Mouse (Mus musculus): ENCODE results near the gene Amotl2. TPM values are rescaled to one million over a fixed set of nuclear protein-coding genes. Genes with fewer than 3 reads are reported as not detected.

Amotl2 gene
- total RNA-seq, 2 experiments from 2014 or later, result 61.6 to 64.6 TPM

DNA sequence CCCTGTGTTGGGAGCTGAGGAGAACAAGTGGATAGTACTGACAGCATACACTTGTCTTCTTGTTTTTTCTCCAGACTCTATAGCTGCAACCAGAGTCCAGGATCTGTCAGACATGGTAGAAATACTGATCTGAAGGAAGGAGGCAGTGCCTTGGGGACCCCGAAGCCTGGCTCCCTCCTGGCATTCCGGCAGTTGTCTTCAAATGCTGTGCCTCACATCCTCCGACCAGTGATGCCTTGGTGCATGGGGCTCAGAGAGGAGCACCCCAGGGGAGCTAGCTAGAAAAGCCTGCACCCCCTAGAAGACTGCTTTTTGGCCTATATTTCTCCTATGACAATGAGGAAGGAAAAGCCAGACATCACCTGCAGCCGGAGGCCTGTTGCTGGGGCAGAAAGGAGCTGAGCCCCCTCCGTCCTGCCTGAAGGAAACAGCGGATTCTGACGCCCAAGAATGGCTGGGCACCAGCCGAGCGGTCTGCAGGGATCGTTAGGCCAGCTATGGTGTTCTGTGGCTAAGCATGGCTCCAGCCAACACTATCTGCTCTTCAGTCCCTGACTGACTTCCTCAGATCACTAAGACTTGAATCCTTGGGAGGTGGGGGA lies 15.2 kb downstream of the Amotl2 start:
- DNase-seq, result no peak
- intact Hi-C loops (cut with DNase I), result no loop called here

DNA sequence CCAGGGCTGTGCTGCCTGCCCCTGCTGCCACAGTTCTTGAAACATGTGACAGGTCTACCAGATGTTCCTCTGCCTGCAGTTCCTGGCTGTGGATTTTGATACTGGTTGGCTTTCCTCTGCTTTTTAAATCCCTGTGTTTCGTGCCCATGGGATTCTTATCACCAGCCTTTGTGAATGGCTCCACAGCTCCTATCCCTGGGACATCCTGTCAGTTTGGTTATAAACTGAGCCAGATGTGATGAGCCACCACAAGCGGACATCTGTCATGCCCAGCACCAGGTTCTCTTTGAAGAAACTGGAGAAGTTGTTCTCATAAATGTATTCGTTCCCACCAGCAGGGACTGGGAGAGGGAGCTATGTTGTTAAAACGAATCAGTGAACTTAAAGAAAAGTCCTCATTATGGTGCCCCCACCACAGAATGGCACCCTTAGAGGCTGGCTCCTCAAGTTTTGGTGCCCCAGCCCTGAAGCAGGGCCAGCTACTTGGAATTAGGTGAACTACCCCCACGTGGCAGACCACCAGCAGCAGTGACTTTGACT lies 15.9 kb downstream of the Amotl2 start:
- DNase-seq, result no peak
- intact Hi-C loops (cut with DNase I), result no loop called here

DNA sequence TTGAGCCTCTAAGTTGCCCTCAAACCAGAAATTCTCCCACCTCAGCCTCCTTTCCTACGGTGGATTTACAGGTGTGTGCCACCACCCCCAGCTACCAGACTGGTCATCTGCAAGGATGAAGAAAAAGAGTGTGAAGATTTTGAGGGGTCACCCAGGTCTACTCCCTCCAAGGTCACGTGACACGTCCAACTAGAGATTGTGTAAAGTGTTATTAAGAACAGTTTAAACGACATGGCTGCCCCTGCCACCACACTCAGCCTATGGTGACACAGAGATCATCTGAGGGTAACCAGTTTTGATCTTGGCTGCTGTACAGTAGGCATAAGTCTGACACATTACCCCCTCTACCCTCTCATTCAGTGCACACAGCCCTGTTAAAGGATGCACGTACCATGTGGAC lies 17.0 kb downstream of the Amotl2 start:
- no peak for DNase-seq
- intact Hi-C loops (cut with DNase I), result no loop called here

DNA sequence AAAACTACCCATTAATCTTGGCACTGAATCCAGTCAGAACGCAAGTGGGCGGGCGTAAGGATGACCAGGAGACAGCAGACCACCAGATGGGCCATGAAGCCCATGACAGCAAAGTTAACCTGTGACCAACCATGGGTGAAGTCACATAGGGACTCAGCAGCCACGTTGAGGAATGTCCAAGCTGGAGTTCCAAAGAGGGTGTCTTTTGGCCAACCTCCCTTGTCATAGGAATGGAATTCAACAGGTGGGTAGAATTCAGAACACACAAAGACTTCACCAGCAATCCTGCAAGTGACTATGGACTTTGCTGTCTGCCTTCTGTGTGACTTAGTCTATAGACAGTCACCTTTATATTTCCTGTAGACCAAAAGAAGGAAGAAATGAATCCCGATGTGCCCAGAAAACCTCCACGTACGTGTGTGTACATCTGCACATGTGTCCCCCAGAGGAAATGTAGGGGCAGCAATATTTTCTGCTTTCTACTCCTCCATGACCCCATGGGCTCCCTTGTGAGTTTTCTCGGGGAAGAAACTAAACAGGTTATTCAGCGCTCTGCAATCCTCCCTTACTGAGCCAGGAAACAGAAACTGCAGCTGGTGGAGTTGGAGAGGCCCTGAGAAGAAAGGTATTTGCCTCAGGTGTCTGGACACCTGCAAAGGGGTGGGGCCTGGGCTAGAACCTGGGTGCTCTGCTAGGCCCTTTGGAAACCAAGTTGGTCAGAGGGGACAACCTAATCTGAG lies 17.7 kb downstream of the Amotl2 start:
- intact Hi-C loops (cut with DNase I), result no loop called here
- DNase-seq, result no peak

DNA sequence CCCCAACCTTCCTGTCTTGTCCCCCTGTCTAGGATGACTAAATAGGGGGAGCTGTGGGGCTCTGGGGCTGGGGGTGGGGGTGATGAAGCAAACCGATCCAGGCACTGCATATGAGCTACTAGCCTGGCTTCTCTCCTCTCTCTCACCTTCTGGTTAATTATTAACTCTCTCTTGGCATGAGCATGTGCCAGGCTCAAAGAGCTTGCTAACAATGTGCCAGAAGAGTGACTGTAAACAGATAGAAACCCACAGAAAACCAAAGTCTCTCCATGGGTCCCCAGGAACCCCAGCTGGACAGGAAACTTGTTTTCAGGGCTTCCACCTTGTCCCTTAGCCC lies 18.2 kb downstream of the Amotl2 start:
- intact Hi-C loops (cut with DNase I), result no loop called here
- no peak for DNase-seq

DNA sequence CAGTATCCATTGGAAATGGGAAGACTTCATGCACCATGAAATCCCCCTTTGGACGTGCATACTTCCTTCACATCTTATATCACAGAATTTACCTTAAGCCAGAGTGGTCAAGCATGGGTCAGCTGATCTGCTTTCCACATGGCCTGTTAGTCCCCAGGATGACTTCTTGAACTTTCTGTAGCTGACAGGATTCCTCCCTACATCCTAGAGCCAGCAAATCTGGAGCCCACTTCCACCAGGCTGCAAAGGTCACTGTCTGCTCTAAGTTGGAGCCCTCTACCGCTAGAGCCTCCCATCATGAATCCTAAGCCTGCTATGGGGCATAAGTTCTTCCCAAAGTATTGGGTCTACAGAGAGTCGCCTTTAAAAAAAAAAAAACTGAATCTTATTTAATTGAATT lies 18.8 kb downstream of the Amotl2 start:
- intact Hi-C loops (cut with DNase I), result no loop called here
- no peak for DNase-seq

DNA sequence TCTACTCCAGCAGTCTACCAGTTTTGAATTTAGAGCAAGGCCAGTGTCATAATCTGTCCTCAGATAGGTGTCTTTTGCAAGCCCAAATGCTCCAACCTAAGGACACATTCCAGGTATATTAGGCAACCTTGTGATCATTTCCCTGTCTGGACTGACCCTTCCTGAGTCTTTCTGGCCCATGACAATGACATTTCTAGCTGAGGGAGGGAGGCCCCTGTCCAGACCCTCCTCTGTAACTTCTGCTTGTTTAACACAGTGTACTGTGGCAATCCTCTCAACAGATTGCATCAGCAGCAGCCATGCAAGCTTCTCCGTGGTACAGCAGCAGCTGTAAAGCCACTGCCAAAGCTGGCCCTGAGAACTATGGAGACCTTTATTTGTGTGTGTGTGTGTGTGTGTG lies 19.5 kb downstream of the Amotl2 start:
- intact Hi-C loops (cut with DNase I), result no loop called here
- no peak for DNase-seq

DNA sequence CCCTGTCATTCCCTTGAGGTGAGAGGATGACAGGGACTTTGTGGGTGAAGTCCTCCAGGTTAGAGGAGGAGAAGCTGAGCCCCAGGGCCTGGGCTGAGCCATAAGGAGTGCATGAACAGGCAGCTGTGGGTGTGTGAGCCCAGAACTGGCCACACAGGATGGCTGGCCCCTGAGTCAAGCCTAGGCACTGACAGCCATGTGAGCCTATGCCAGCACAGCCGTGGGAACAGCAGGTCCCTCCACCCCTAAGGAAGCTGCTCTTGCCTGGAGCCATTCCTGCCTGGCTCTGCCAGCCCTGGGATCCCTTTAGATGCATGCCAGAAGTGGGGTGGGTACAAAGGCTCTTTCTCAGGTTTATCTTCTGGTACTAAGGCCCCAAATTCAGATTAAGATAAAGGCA lies 20.9 kb downstream of the Amotl2 start:
- intact Hi-C loops (cut with DNase I), result no loop called here
- DNase-seq, result no peak

DNA sequence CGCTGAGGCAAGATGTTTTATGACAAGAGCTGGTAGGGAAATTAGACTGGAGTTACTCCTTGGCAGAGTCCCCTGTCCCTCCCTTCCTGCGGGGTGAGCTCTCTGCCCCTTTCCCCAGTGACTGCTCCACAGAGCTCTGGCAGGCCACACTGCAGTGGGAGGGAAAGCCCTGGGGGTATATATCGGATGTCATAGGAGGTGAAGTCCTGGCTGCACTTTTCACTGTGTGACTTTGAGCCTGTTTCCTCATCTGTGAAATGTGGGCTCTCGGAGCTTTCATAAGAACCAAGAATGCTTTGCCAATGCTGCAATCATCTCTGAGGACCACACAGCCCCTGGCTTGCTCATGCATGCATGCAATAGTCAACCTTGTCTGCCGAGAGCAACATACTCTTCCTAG lies 30.3 kb downstream of the Amotl2 start:
- intact Hi-C loops (cut with DNase I), result no loop called here
- DNase-seq, result no peak

DNA sequence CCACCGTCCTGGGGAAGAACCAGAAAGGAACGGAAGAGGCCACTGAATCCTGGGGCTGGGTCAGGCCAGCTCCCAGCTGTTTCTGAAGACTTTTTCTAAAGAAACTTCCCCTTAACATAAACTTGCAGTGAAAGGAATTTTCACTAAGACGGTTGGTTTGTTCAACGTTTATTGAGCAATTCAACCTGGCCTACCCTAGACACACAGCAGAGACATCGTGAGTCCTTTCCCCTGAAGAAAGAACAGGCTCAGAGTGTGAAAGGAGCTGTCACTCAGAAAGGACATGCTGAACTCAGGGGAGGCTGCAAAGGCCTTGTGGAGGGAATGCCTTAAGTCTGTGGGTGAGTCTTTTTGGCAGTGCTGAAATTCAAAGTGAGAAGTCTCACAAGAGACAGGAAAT lies 31.4 kb downstream of the Amotl2 start:
- intact Hi-C loops (cut with DNase I), result no loop called here
- no peak for DNase-seq

DNA sequence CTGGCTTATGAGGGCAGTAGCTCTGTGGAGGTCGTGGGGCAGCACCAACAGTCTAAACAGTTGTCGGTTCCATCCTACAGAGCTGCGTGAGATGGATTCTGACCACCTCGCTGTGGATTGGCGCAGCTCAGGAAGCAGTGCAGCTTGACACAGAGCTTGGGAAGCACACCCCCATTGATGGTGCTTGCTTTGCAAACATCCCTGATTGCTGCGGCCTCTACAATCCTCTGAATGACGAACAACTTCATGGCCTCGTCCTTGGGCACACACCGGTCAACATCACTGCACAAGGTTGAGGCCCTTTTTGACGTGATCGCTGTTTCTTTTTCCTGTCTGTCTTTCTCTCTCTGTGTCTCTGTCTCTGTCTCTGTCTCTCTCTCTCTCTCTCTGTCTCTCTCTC lies 32.7 kb downstream of the Amotl2 start:
- intact Hi-C loops (cut with DNase I), result no loop called here
- DNase-seq, result no peak

DNA sequence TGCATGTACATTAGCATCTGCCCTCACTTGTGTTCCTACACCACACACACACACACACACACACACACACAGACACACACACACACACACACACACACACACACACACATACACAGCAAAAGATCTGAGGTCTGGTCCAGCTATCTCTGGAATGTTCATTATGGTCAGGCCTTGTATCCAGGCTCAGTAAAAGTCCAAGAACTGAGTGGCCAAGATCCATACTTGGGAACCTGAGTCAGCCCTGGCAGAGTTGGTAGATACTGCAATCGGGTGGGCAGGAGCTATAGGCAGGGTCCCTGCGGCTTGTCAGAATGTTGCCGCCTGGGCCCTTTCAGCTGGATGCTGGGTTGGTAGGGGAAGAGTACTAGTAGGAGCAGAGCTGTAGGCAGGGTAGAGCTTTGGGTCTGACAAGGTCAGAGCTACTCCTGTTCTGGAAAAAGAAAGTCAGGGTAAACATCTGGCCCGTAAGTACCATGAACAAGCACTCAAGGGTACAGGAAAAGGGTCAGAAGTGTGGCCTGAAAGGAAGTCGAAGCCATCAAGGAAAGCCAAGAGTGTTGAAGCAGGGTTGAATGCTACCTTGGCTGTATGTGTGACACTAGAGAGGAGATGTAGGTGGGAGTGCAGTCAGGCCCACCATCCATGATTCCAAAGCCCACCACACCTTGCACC lies 35.3 kb downstream of the Amotl2 start:
- intact Hi-C loops (cut with DNase I), result no loop called here
- no peak for DNase-seq

DNA sequence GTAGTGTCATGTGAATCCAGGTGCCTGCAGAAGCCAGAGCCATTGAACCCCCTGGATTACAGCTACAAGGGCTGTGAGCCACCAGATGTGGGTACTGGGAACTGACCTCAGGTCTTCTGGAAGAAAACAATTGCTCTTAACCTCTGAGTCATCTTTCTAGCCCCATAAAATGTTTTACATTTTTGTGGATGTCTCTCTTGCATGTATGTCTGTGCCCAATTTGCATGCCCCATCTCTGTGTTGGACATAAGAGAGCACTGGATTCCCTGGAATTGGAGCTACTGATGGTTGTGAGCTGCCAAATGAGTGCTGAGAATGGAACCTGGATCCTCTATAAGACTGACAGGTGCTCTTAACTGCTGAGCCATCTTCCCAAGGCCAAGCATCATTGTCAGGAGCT lies 36.8 kb downstream of the Amotl2 start:
- no peak for DNase-seq
- intact Hi-C loops (cut with DNase I), result no loop called here

DNA sequence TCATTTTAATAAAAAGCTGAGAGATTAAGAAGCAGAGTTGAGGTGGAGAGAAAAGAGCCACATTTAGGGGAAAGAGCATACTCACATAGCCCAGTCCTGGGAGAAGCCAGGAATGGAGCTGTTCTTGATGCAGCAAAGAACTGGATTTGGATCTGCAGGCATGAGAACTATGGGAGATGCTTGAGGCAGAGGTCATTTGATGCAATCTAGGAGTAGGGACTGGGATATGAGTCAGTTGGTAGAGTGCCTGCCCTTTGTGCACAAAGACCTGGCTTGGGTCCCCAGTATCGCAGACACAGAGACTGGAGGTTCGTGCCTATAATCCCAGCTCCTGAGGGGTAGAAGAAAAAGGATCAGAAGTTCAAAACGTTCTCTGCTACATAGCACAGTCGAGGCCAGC lies 38.7 kb downstream of the Amotl2 start:
- no peak for DNase-seq
- intact Hi-C loops (cut with DNase I), result no loop called here

DNA sequence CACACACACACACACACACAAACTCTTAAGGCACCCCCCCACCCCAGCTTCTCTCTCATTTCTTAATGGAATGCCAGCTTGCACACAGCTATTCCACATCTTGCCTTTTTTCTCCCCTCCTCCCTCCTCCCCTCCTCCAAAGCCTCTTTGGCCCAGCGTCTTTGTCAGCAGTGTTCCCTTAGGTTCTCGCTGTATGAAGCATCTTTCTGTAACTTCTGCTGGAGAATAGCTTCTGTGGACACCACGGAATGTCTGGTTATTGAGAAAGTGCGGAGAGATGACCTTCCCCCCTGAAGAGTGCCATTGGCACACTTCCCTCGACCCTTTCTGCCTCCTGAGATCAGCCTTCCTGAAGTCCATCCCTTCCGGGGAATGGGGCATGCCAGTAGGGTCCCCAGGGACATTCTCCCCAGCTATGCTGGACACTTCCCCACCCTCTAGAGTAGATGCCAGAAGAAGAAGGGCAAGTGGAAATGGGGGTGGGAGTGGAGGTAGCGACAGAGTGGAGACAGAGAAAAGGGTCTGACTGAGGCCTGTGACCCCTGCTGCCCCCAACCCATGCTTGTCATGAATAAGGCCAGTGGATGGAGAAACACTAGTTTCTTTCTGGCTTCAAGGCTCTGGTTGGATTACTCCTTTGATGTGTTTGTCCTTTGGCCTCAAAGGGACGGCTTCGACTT lies 39.3 kb downstream of the Amotl2 start:
- intact Hi-C loops (cut with DNase I), result no loop called here

DNA sequence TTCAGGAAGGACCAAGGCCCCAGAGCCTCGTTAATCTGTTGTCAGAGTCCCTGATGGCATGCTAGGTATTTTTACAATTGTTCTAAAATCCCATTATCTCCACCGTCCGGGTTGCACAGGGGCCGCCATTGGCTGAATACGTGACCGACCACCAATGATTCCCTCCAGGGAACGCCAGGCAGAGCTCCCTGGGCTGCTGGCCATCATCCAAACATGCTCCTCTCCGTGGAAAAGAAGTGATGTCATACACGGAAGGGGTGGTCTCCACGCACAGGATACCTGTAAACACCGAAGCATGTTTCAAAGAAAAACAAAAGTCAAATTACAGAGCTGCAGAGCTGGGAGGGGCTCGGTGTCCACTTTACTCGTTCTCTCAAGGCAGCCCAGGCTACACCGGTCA lies 39.9 kb downstream of the Amotl2 start:
- intact Hi-C loops (cut with DNase I), result no loop called here
- no peak for DNase-seq

More for the DNA sequence above, 39.3 kb downstream of the Amotl2 start:
- no peak for DNase-seq

DNA sequence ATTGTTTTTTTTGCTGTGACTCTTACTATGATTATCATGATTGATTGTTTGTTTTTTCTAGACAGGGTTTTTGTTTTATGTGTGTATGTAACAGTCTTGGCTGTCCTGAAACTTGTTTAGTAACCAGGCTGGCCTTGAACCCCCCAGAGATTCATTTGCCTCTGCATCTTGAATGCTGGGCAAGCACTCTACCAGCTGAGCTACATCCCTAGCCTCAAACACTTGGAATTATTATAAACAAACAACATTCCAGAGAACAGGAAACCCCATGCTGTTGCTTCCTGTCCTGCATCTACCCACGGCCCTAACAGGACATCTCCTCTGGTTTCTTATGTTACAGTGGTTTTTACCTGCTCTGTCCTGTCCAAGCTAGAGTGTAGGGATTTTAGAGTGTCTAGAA lies 42.4 kb downstream of the Amotl2 start:
- DNase-seq, result no peak
- intact Hi-C loops (cut with DNase I), result no loop called here

DNA sequence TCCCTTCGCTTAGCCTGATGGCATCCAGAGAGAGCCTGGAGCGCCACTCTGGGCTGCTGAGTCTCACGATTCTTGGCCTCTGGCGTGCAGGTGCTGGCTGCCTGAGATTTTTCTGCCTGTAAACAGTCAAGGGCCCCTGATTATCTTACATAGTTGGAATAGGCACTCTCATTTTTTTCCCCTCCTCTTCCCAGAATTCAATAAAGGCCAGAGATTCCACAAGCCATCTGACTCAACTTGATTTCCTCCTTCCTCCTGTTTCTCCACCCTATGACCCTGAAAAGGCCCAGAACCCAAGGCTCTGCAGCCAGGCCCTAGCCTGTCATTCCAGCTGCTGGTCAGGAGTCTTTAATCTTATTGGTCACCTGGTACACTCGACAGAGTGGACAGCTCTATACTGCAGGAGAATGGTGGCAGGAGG lies 43.1 kb downstream of the Amotl2 start:
- intact Hi-C loops (cut with DNase I), result no loop called here
- DNase-seq, result no peak

DNA sequence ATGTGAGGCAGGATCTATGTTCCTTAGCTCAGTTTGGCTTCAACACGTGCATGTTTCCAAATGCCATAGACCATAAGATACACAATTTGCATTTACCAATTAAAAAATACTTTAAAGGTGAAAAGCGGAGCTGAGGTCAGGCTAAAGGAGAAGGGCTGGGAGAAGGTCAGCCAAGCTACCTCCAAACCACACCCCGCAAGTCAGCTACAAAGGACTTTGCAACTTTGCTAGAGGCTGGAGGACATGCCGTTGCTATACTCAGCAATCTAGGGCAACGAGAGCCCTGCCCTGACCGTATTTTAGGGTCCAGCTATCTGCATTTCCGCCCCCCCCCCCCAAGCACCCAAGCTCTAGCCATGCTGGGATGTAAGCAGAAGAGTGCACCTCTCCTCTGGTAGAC lies 45.1 kb downstream of the Amotl2 start:
- DNase-seq, result no peak
- intact Hi-C loops (cut with DNase I), result no loop called here

DNA sequence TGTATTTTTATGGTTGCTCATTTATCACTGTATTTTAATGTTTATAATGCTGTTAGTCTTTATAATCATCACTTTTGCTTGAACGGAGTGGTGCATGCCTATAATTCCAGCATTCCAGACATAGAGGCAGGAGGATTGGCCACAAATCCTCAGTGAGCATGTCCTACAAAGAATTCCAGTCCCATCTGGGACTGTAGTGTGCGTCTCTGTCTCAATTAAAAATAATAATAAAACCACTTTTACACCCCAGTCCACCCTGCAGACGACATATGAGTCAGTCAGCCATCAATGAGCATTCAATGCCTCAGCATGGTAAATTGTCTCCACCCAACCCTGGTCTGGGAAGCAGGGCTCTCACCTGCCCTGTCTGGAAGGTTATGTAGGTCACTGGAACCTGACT lies 46.4 kb downstream of the Amotl2 start:
- intact Hi-C loops (cut with DNase I), result no loop called here
- DNase-seq, result no peak

DNA sequence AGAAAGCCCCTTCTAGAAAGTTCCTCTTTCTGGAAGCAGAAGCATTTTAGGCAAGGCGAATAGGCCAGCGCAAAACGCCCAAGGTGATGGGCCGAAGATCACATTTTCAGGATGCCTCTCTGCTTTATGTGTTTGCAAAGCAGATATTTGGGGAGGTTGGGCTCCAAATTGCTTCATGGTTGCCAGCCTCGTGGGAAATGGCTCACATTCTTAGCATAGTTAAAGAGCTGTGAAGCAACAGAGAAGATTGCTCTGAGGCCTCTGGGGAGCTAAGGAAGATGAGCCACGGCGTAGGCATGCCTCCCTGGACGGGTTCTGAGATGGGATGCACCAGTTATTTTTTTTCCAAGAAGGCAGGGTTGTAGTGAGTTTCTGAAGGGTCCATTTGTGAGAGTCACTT lies 47.0 kb downstream of the Amotl2 start:
- intact Hi-C loops (cut with DNase I), result no loop called here
- no peak for DNase-seq
